8 mouse cellular contexts compared by ENCODE assay signal in genomic region chr4:129913761-129914644, GRCm38 (mm10). TPM values are rescaled to one million over a fixed set of nuclear protein-coding genes. Genes with fewer than 3 reads are reported as not detected.
DNase-seq lines count a peak whose midpoint lies in the region; ATAC-seq lines count a peak whose summit lies in the region.

No protein-coding gene starts in this region.

- peak overlapping the region; percentile 22; the same call in 1 of the 2 replicates for H3K27ac ChIP-seq in embryonic facial prominence, embryonic 14.5 days (replicated peaks; ENCODE audit: low read depth, low read length)
- H3K27ac ChIP-seq in kidney, embryonic 14.5 days (ENCODE audit: low read depth, low read length): no peak overlapping the region

- ATAC-seq in embryonic facial prominence, embryonic 14.5 days (ENCODE audit: low read depth): 0 out of 2 replicates have a peak, but pooled peaks have one; percentile 18
- ATAC-seq in kidney, embryonic 14.5 days (ENCODE audit: low FRiP score, low TSS enrichment): 0 out of 2 replicates have a peak, but pooled peaks have one; percentile 32

- WGBS in embryonic facial prominence, embryonic 14.5 days: 15% methylated on average over 16 of the region's 16 CpGs
- 12% methylated on average over 16 of the region's 16 CpGs for WGBS in kidney, embryonic 14.5 days

- H3K27me3 ChIP-seq in embryonic facial prominence, embryonic 14.5 days (replicated peaks; ENCODE audit: control insufficient read depth, insufficient read depth, low read length): no peaks in the 10 kb centered on the region
- H3K27me3 ChIP-seq in kidney, embryonic 14.5 days (ENCODE audit: control insufficient read depth, insufficient read depth, low read length): no peaks in the 10 kb centered on the region

- peak; percentile 47 to 66 for DNase-seq in urinary bladder, postnatal 36 days (ENCODE audit: low spot score in 2 of 2)
- DNase-seq in urinary bladder, adult 2 months (ENCODE audit: low spot score): no peak
- DNase-seq in embryonic facial prominence, embryonic 14.5 days (ENCODE audit: low spot score): peak; percentile 45
- peak; percentile 70 to 76 for DNase-seq in lung, postnatal 4 days
- DNase-seq in thymus, postnatal 25 days: peak; percentile 51
- DNase-seq in right cerebral cortex, postnatal 14 days: no peak
- no peak for DNase-seq in left cerebral cortex, postnatal 4 days

- no peaks in the 10 kb centered on the region for H3K36me3 ChIP-seq in embryonic facial prominence, embryonic 14.5 days (ENCODE audit: control insufficient read depth, insufficient read depth, low read length)
- no peaks in the 10 kb centered on the region for H3K36me3 ChIP-seq in kidney, embryonic 14.5 days (ENCODE audit: control insufficient read depth, insufficient read depth, low read length)

- H3K4me2 ChIP-seq in embryonic facial prominence, embryonic 14.5 days (ENCODE audit: low read depth, low read length): peak overlapping the region; percentile 21; the same call in 1 of the 2 replicates
- H3K4me2 ChIP-seq in kidney, embryonic 14.5 days (replicated peaks; ENCODE audit: low read depth, low read length): peak overlapping the region; percentile 35

- H3K9ac ChIP-seq in embryonic facial prominence, embryonic 14.5 days (ENCODE audit: low read depth, low read length): no peak overlapping the region
- peak overlapping the region; percentile 34; the same call in 1 of the 2 replicates for H3K9ac ChIP-seq in kidney, embryonic 14.5 days (ENCODE audit: low read depth, low read length)

- 0 out of 2 replicates have a peak, but pooled peaks cover 10% of the 10 kb centered on the region for H3K4me1 ChIP-seq in embryonic facial prominence, embryonic 14.5 days (ENCODE audit: control insufficient read depth, insufficient read depth, low read length)
- peaks cover 14% of the 10 kb centered on the region; the same call in 1 of the 2 replicates for H3K4me1 ChIP-seq in kidney, embryonic 14.5 days (ENCODE audit: control insufficient read depth, insufficient read depth, low read length)

- no peak overlapping the region for H3K4me3 ChIP-seq in embryonic facial prominence, embryonic 14.5 days (ENCODE audit: low read depth, low read length)
- no peak overlapping the region for H3K4me3 ChIP-seq in kidney, embryonic 14.5 days (ENCODE audit: low read length)

- intact Hi-C loops in left cerebral cortex, postnatal 4 days (cut with DNase I): no loop called here

- no peaks in the 10 kb centered on the region for H3K9me3 ChIP-seq in embryonic facial prominence, embryonic 14.5 days (ENCODE audit: control insufficient read depth, low read length)
- H3K9me3 ChIP-seq in kidney, embryonic 14.5 days (ENCODE audit: control insufficient read depth, low read length): no peaks in the 10 kb centered on the region

RNA-seq across cellular contexts. Expression of gene Spocd1, which starts 15.0 kb away (rescaled TPM):
- not detected in 2 replicates for polyA plus RNA-seq in urinary bladder, adult 2 months (2012; rRNA removed)
- 0.08 TPM in 1 of 2 replicates, not detected in the other for polyA plus RNA-seq in embryonic facial prominence, embryonic 14.5 days (2014; fragmentation: Nextera tagmentation; extraction: Ambion mirVana)
- polyA plus RNA-seq in kidney, embryonic 14.5 days (2014; fragmentation: Nextera tagmentation; extraction: Ambion mirVana): not detected in 2 replicates
- under 1 TPM in 1 of 2 experiments, not detected in 1; 0.24 TPM for total RNA-seq in left cerebral cortex, postnatal 4 days (2021)

Comparison
In these comparisons a context has a peak if more than half of its experiments do, and no peak if none do; other contexts are left out.
1. DNase-seq: peak in urinary bladder, postnatal 36 days (2 of 2), embryonic facial prominence, embryonic 14.5 days (single experiment), lung, postnatal 4 days (2 of 2) and thymus, postnatal 25 days (single experiment); none in urinary bladder, adult 2 months (single experiment), right cerebral cortex, postnatal 14 days (single experiment) and left cerebral cortex, postnatal 4 days (single experiment).